Mouse (Mus musculus): ENCODE measurements around the gene Per1.

GRCm38 (mm10) chr11:69091566-69092385 is 3.2 kb upstream of the Per1 start:
- TF ChIP-seq GATA1 (IDR thresholded peaks at IDR 0.05; ENCODE audit: borderline replicate concordance, low read length), result no peak
- TF ChIP-seq FLI1 (IDR thresholded peaks at IDR 0.05; ENCODE audit: low read length), result no peak
